Mouse (Mus musculus): Measurements from ENCODE around the gene Efna5. TPM values are rescaled to one million over a fixed set of nuclear protein-coding genes. Genes with fewer than 3 reads are reported as not detected.

The Efna5 gene
- polyA plus RNA-seq, 1 experiment: 2.8 TPM

DNA sequence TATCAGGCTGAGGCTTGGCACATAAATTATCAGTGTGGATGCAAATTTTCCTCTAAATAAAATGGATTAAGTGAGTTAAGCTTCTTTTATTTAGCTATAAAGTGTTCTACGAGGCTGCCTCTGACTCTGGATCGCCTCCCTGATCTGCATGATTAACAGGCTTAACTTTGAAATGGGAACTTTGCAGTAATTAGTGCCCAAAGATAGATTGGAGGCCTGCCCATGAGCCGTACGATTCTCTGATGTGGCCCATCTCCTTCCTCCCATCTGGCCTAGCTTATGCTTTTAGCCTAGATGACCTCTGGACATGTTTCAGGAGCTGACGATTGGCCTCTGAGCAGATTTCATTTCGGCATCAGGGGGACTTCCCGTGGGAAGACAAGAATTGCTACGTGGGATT, 273.0 kb downstream of the Efna5 start:
- Histone ChIP-seq H3K79me2 (ENCODE audit: control insufficient read depth, insufficient read depth) (no peaks in the 10 kb centered on the region), H3ac (ENCODE audit: control insufficient read depth, insufficient read length) (no peak overlapping the region), H3K4me3 (no peak overlapping the region), H3K36me3 (ENCODE audit: control insufficient read depth, insufficient read depth) (no peaks in the 10 kb centered on the region), H3K4me2 (ENCODE audit: low read depth) (peak overlapping the region; percentile 90), H3K27me3 (ENCODE audit: control insufficient read depth, insufficient read depth, insufficient read length) (no peaks in the 10 kb centered on the region)
- TF ChIP-seq MYOG (IDR thresholded peaks at IDR 0.05; ENCODE audit: control insufficient read depth in 1 of 3, insufficient read depth in 1 of 3, insufficient read length in 2 of 3, low read depth in 2 of 3): no peak
- no peak for TF ChIP-seq POLR2AphosphoS2 (IDR thresholded peaks at IDR 0.05; ENCODE audit: insufficient read length, low read depth)
- TF ChIP-seq REST (IDR thresholded peaks at IDR 0.05; ENCODE audit: insufficient read depth, insufficient read length): no peak
- TF ChIP-seq SRF (IDR thresholded peaks at IDR 0.05; ENCODE audit: control insufficient read depth, insufficient read length, low read depth): no peak
- TF ChIP-seq CEBPB (IDR thresholded peaks at IDR 0.05; ENCODE audit: insufficient read depth, poor library complexity, severe bottlenecking): no peak
- no peak for TF ChIP-seq TCF3 (IDR thresholded peaks at IDR 0.05; ENCODE audit: insufficient read length, low read depth)
- TF ChIP-seq TCF12 (IDR thresholded peaks at IDR 0.05; ENCODE audit: insufficient read depth, poor library complexity, severe bottlenecking): no peak
- no peak for TF ChIP-seq MAX (IDR thresholded peaks at IDR 0.05; ENCODE audit: low read depth)
- no peak for TF ChIP-seq MYOD1 (IDR thresholded peaks at IDR 0.05; ENCODE audit: control insufficient read depth in 1 of 3, insufficient read length in 2 of 3, low read depth in 2 of 3)
- no peak for TF ChIP-seq USF1 (IDR thresholded peaks at IDR 0.05; ENCODE audit: low read depth)
- no peak for TF ChIP-seq E2F4 (IDR thresholded peaks at IDR 0.05; ENCODE audit: insufficient read depth)
- TF ChIP-seq POLR2A (IDR thresholded peaks at IDR 0.05; ENCODE audit: insufficient read length, low read depth): no peak

DNA sequence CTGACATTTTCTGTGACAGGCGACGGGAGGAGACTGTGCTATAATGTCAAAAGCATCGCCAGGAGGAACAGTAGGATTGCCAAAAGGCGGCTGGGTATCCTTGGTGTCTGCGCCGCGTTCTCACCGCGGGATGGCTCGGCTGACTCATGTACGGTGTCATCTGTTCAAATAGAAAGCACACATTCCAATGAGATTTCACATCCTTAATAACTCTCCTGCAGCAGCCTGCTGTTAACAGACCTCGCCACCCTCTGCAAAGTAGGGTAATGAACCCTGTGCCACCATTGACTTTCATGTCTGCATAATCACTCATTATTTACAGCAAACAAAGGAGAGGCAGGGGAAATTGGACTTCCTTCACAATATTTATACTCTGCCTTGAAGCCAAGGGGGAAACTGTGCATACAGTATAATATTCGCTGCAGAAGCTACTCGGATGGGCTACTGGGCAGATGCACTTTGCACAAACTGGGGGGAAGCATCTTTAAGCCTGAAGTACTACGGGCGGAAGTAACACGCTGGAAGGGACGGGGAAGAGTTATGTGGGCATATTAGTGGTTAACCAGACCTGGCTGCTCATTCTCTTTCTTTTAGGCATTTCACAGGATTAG, 273.7 kb downstream of the Efna5 start:
- H3K36me3 ChIP-seq (ENCODE audit: control insufficient read depth, insufficient read depth): no peaks in the 10 kb centered on the region

DNA sequence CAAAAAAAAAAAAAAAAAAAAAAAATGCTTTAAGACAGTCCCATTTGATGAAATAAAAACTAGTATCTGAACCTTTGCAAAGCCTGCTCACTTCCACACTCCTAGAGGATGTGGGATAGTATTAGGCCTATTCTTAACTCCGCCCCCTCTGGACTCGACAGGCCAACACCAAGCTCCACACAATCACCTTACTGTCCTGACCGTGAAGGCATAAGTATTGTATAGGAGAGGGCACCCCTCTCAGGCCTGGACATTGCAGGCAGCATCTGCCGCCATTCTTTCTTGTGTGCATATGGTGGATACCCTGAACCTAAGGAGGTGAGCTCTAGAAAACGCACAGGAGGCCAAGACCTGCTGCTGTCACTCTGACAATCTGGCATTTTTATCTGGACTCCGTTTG, 274.4 kb downstream of the Efna5 start:
- no peak overlapping the region for H3ac ChIP-seq (ENCODE audit: control insufficient read depth, insufficient read length)
- H3K27me3 ChIP-seq (ENCODE audit: control insufficient read depth, insufficient read depth, insufficient read length): no peaks in the 10 kb centered on the region
- no peaks in the 10 kb centered on the region for H3K36me3 ChIP-seq (ENCODE audit: control insufficient read depth, insufficient read depth)
- H3K4me2 ChIP-seq (ENCODE audit: low read depth): peak overlapping the region; percentile 90
- TF ChIP-seq USF1 (IDR thresholded peaks at IDR 0.05; ENCODE audit: low read depth): no peak
- no peak for TF ChIP-seq TCF3 (IDR thresholded peaks at IDR 0.05; ENCODE audit: insufficient read length, low read depth)
- TF ChIP-seq POLR2A (IDR thresholded peaks at IDR 0.05; ENCODE audit: insufficient read length, low read depth): no peak
- TF ChIP-seq E2F4 (IDR thresholded peaks at IDR 0.05; ENCODE audit: insufficient read depth): no peak
- TF ChIP-seq MYOG (IDR thresholded peaks at IDR 0.05; ENCODE audit: control insufficient read depth in 1 of 3, insufficient read depth in 1 of 3, insufficient read length in 2 of 3, low read depth in 2 of 3): no peak
- no peak for TF ChIP-seq MYOD1 (IDR thresholded peaks at IDR 0.05; ENCODE audit: control insufficient read depth in 1 of 3, insufficient read length in 2 of 3, low read depth in 2 of 3)
- TF ChIP-seq REST (IDR thresholded peaks at IDR 0.05; ENCODE audit: insufficient read depth, insufficient read length): no peak
- no peak for TF ChIP-seq POLR2AphosphoS2 (IDR thresholded peaks at IDR 0.05; ENCODE audit: insufficient read length, low read depth)
- no peak for TF ChIP-seq MAX (IDR thresholded peaks at IDR 0.05; ENCODE audit: low read depth)
- TF ChIP-seq TCF12 (IDR thresholded peaks at IDR 0.05; ENCODE audit: insufficient read depth, poor library complexity, severe bottlenecking): no peak
- TF ChIP-seq CEBPB (IDR thresholded peaks at IDR 0.05; ENCODE audit: insufficient read depth, poor library complexity, severe bottlenecking): no peak
- no peak for TF ChIP-seq SRF (IDR thresholded peaks at IDR 0.05; ENCODE audit: control insufficient read depth, insufficient read length, low read depth)
- H3K79me2 ChIP-seq (ENCODE audit: control insufficient read depth, insufficient read depth): no peaks in the 10 kb centered on the region
- H3K4me3 ChIP-seq: no peak overlapping the region

More for the DNA sequence above, 273.7 kb downstream of the Efna5 start:
- no peak overlapping the region for H3K4me3 ChIP-seq
- TF ChIP-seq MYOG (IDR thresholded peaks at IDR 0.05; ENCODE audit: control insufficient read depth in 1 of 3, insufficient read depth in 1 of 3, insufficient read length in 2 of 3, low read depth in 2 of 3): peak in 1 of 3 experiments; percentile 26
- peak in 1 of 3 experiments; percentile 42 for TF ChIP-seq MYOD1 (IDR thresholded peaks at IDR 0.05; ENCODE audit: control insufficient read depth in 1 of 3, insufficient read length in 2 of 3, low read depth in 2 of 3)
- no peak for TF ChIP-seq SRF (IDR thresholded peaks at IDR 0.05; ENCODE audit: control insufficient read depth, insufficient read length, low read depth)
- no peak for TF ChIP-seq POLR2A (IDR thresholded peaks at IDR 0.05; ENCODE audit: insufficient read length, low read depth)
- TF ChIP-seq TCF3 (IDR thresholded peaks at IDR 0.05; ENCODE audit: insufficient read length, low read depth): no peak
- H3K27me3 ChIP-seq (ENCODE audit: control insufficient read depth, insufficient read depth, insufficient read length): no peaks in the 10 kb centered on the region
- H3K4me2 ChIP-seq (ENCODE audit: low read depth): peak overlapping the region; percentile 90
- H3ac ChIP-seq (ENCODE audit: control insufficient read depth, insufficient read length): no peak overlapping the region
- no peaks in the 10 kb centered on the region for H3K79me2 ChIP-seq (ENCODE audit: control insufficient read depth, insufficient read depth)

DNA sequence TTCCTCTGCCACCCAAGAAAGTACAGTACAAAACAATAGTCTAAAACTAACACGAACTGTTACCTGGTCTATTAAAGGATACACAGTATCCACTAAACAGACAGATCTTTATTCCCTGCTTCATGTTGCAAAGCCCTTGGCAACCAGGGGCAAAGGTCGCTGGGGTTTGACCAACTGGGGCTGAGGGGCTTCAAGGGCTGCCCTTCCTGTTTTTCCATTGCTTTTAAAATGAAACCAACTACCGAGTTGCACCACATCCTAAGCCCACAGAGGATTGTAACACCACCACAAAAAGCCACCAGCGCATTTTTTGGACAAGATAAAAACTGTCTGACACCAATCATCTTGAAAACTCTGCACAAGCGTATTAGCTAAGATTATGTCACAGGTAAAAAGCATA, 276.8 kb downstream of the Efna5 start:
- Histone ChIP-seq H3K4me2 (ENCODE audit: low read depth) (no peak overlapping the region), H3K79me2 (ENCODE audit: control insufficient read depth, insufficient read depth) (no peaks in the 10 kb centered on the region), H3K36me3 (ENCODE audit: control insufficient read depth, insufficient read depth) (no peaks in the 10 kb centered on the region), H3K4me3 (no peak overlapping the region), H3K27me3 (ENCODE audit: control insufficient read depth, insufficient read depth, insufficient read length) (no peaks in the 10 kb centered on the region), H3ac (ENCODE audit: control insufficient read depth, insufficient read length) (no peak overlapping the region)
- TF ChIP-seq POLR2A (IDR thresholded peaks at IDR 0.05; ENCODE audit: insufficient read length, low read depth) (no peak), REST (IDR thresholded peaks at IDR 0.05; ENCODE audit: insufficient read depth, insufficient read length) (no peak), MAX (IDR thresholded peaks at IDR 0.05; ENCODE audit: low read depth) (no peak)

DNA sequence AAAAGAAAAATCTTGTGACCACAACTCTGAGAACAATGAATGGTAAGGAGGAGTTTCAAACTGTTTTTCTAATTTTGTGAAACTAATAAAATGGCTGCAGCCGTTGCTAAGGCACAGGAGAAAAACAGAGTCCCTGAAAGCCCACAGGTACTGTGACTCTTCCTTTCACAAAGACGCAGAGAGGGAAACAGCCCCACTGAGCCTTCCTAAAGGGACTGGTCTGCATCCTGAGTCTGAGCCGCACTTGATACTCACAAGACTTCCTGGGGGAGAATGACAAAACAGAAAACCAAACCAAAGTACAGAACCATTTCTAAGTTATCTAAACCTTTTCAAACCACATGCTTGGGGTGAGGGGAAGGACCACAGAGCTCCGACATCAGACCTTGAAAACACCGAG, 277.5 kb downstream of the Efna5 start:
- Histone ChIP-seq H3K79me2 (ENCODE audit: control insufficient read depth, insufficient read depth) (no peaks in the 10 kb centered on the region), H3ac (ENCODE audit: control insufficient read depth, insufficient read length) (no peak overlapping the region), H3K36me3 (ENCODE audit: control insufficient read depth, insufficient read depth) (no peaks in the 10 kb centered on the region), H3K27me3 (ENCODE audit: control insufficient read depth, insufficient read depth, insufficient read length) (no peaks in the 10 kb centered on the region), H3K4me2 (ENCODE audit: low read depth) (no peak overlapping the region), H3K4me3 (no peak overlapping the region)
- TF ChIP-seq MYOG (IDR thresholded peaks at IDR 0.05; ENCODE audit: control insufficient read depth in 1 of 3, insufficient read depth in 1 of 3, insufficient read length in 2 of 3, low read depth in 2 of 3): no peak
- no peak for TF ChIP-seq USF1 (IDR thresholded peaks at IDR 0.05; ENCODE audit: low read depth)
- TF ChIP-seq MYOD1 (IDR thresholded peaks at IDR 0.05; ENCODE audit: control insufficient read depth in 1 of 3, insufficient read length in 2 of 3, low read depth in 2 of 3): no peak
- TF ChIP-seq TCF3 (IDR thresholded peaks at IDR 0.05; ENCODE audit: insufficient read length, low read depth): no peak
